Mouse (Mus musculus) stomach, embryonic 15.5 days (tissue): ENCODE measurements around the gene Ifngr2. TPM values are rescaled to one million over a fixed set of nuclear protein-coding genes. Genes with fewer than 3 reads are reported as not detected.

Source experiments
- ATAC-seq: fragments of 200-750 bp; cut with Nextera tagmentation; 2 replicates; pipeline ENCODE4 v1.8.0; 2017; ENCODE audit warnings: low read depth, moderate number of reproducible peaks, moderate TSS enrichment; ENCODE audit not compliant: insufficient read depth, low FRiP score
- H3K27ac ChIP-seq: fragments of 300-500 bp; sonication (generic); 2 replicates; pipeline ENCODE4 v1.5.1; 2015; ENCODE audit warnings: mild to moderate bottlenecking, inconsistent platforms
- H3K27me3 ChIP-seq: fragments of 300-500 bp; sonication (generic); replicated peaks from 2 replicates; pipeline ENCODE4 v1.6.1; 2015; ENCODE audit warnings: inconsistent platforms
- H3K36me3 ChIP-seq: fragments of 300-500 bp; sonication (generic); 2 replicates; pipeline ENCODE4 v1.6.1; 2015; ENCODE audit warnings: inconsistent platforms
- H3K4me1 ChIP-seq: fragments of 300-500 bp; sonication (generic); 2 replicates; pipeline ENCODE4 v1.6.1; 2015; ENCODE audit warnings: inconsistent platforms
- H3K4me2 ChIP-seq: fragments of 300-500 bp; sonication (generic); 2 replicates; pipeline ENCODE4 v1.6.1; 2015; ENCODE audit warnings: mild to moderate bottlenecking, inconsistent platforms
- H3K4me3 ChIP-seq: fragments of 300-500 bp; sonication (generic); replicated peaks from 2 replicates; pipeline ENCODE4 v1.5.1; 2015; ENCODE audit warnings: inconsistent platforms
- H3K9ac ChIP-seq: fragments of 300-500 bp; sonication (generic); 2 replicates; pipeline ENCODE4 v1.6.1; 2015; ENCODE audit warnings: inconsistent platforms
- H3K9me3 ChIP-seq: fragments of 300-500 bp; sonication (generic); 2 replicates; pipeline ENCODE4 v1.6.1; 2016; ENCODE audit warnings: inconsistent platforms
- WGBS: fragments of 180-500 bp; shearing (Covaris S2); methylation state at CpG from one replicate; pipeline ENCODE4 v1.1.7; 2015; 5-methylcytosine and 5-hydroxymethylcytosine counted together
- polyA plus RNA-seq: library from polyadenylated mRNA; unstranded; fragments of >200 nt; fragmentation: Nextera tagmentation; extraction: Ambion mirVana; gene quantifications from 2 replicates; pipeline ENCODE4 v1.2.1, GENCODE M21; 2015

Ifngr2 gene
- polyA plus RNA-seq, 1 experiment from 2014 or later = 49.3 TPM

DNA sequence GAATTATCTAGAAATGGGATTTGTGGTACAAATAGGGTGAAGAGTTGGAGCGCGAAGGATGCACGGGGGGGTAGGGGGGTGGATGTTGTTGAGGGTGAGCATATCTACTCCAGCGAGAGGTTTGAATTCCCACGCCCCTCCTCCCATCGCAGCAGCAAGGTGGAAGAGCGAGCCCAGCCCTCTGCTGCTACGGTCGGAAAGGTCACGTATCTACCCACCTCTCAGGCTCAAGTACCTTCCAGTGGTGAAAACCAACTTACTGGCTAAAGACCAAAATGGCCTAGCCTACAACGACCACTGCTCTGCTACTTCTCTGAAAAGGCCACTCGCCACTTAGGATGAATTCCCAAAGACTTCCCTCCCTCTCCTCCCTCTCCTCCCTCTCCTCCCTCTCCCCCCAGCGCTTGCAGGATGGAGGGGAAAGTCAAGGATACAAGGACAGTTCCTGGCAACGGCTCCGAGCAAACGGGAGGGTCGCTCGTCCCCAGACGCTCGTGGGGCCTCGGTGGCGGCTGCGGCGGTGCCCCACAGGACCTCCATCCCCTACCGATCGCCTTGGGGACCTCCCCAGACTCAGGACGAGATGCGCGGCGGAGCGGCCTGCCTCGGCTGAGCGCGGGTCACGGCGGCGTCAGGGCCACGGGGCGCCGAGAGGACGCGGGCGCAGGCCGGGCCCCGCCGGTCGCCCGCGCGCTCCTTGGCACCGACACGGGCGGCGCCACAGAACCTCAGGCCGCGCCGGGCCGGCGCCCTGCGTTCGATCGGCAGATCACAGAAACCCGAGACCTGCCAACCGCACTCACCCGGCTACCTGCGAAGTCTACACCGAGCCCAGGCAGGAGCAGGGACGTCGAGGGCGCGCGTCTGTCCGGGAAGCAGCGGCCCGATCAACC lies 50.2 kb downstream of the Ifngr2 start:
- peak overlapping the region; percentile 50 for H3K9ac ChIP-seq
- H3K27me3 ChIP-seq = no peaks in the 10 kb centered on the region
- H3K4me2 ChIP-seq = peak overlapping the region; percentile 88
- H3K9me3 ChIP-seq = no peaks in the 10 kb centered on the region
- H3K4me3 ChIP-seq = peak overlapping the region; percentile 80
- ATAC-seq = no peak; the same call in 1 of the 2 replicates
- no peaks in the 10 kb centered on the region for H3K4me1 ChIP-seq
- H3K27ac ChIP-seq = 0 out of 2 replicates have a peak overlapping the region, but pooled peaks have one; percentile 18
- under 1% methylated on average over 70 of the region's 75 CpGs for WGBS
- H3K36me3 ChIP-seq = no peaks in the 10 kb centered on the region

DNA sequence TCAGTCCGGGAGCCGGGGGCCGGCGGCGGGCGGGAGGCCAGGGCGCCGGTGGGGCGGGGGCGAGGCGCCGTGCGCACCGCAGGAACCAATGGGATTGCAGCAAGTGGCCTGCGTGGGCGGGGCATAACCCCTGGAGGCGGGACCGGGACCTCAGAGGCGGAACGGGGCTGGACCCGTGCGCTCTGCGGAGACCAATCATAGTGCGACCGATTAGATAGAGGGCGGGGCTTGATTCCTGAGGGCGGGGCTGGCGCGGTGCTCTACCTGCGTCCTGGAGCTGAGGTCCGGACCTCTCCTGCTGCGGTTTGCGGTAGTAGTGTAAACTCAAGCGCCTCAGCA lies 50.8 kb downstream of the Ifngr2 start, which contains the start of gene Tmem50b:
TSS of gene Tmem50b (minus strand) at position 129 of the 339 bp plus-strand sequence.
- Histone ChIP-seq H3K4me3 (peak within 1 kb of the TSS; percentile 80), H3K4me2 (peak within 1 kb of the TSS; percentile 88), H3K27me3 (no peaks in the 10 kb centered on the region), H3K9ac (peak within 1 kb of the TSS; percentile 50), H3K27ac (0 out of 2 replicates have a peak within 1 kb of the TSS, but pooled peaks have one; percentile 18), H3K4me1 (no peaks in the 10 kb centered on the region), H3K36me3 (no peaks in the 10 kb centered on the region), H3K9me3 (no peaks in the 10 kb centered on the region)
- peak; percentile 99 for ATAC-seq
- whole genome bisulfite sequencing = 1% methylated on average over 34 of the region's 34 CpGs

DNA sequence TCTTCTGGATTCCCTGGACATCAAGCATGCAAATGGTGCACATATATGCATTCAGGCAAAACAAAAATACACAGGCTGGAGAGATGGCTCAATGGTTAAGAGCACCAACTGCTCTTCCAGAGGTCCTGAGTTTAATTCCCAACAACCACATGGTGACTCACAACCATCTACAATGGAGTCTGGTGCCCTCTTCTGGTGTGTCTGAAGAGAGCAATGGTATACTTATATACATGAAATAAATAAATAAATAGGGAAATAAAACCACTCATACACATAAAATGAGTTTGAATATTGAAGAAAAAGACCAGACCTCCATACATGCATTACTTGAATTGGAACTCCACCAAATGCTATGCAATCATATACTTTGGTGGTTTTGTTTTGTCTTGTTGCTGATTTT lies 52.4 kb downstream of the Ifngr2 start:
- no peak overlapping the region for H3K4me2 ChIP-seq
- no peaks in the 10 kb centered on the region for H3K9me3 ChIP-seq
- no peaks in the 10 kb centered on the region for H3K36me3 ChIP-seq
- H3K27ac ChIP-seq = no peak overlapping the region
- no peak overlapping the region for H3K9ac ChIP-seq
- ATAC-seq = no peak
- H3K27me3 ChIP-seq = no peaks in the 10 kb centered on the region
- H3K4me1 ChIP-seq = no peaks in the 10 kb centered on the region
- H3K4me3 ChIP-seq = no peak overlapping the region

DNA sequence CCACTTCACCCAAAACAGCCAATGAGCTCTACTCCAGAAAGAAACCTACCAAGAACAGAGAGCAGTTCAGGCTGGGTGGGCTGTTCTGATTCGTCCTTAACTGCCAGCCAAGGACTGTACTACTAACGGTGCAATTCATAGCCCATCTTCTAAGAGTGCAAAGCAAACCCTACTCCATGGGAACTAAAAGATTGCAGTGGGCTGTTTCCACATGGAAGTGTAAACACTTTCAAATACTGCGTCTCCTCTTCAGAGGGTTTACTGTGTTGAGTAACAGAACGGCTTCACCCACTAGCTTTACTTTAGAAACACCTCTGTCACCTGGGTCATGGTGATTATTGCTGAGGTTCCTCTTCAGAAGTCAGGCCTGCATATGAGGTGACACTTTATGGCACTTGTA lies 54.2 kb downstream of the Ifngr2 start:
- no peak overlapping the region for H3K9ac ChIP-seq
- no peak overlapping the region for H3K27ac ChIP-seq
- no peaks in the 10 kb centered on the region for H3K36me3 ChIP-seq
- 39% methylated on average over 4 of the region's 4 CpGs for WGBS
- no peak for ATAC-seq
- H3K4me3 ChIP-seq = no peak overlapping the region
- no peaks in the 10 kb centered on the region for H3K9me3 ChIP-seq
- no peak overlapping the region for H3K4me2 ChIP-seq
- no peaks in the 10 kb centered on the region for H3K4me1 ChIP-seq
- no peaks in the 10 kb centered on the region for H3K27me3 ChIP-seq

DNA sequence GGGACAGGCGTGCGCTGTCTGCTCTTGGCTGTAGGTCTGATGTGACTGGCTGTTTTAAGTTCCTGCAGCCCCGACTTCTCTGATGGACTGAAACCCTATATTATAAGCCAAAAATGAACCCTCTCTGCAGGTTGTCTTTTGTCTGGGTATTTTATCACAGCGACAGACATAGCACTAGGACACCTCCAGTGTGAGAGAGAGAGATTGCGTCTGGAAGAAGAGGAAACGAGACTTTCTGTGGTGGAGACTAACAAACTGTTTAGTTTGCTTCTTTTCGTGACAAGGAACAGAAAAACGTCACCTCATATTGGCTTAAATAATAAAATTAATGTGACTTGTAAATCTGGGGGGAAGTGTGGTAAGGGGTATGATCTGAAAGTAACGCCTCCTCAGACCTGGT lies 54.8 kb downstream of the Ifngr2 start:
- no peak for ATAC-seq

DNA sequence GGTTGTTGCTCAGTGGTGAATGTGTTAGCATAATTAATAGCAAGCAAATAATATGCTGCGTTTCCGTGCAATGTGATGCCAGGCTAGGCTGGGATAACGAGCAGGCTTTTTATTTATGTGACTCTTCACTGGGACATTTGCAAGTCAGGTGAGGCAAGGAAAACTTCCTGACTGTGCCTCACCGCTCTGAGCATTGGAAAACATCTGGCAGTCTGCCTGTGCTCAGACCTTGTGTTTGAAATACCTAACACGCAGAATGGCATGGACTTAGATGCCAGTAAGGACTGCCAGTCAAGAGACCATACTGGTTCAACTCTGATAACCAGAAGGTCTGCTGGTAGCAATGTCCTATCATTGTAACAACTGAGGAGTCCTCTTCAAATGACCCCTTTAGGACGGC lies 58.3 kb downstream of the Ifngr2 start:
- Histone ChIP-seq H3K36me3 (no peaks in the 10 kb centered on the region), H3K9ac (no peak overlapping the region), H3K4me1 (no peaks in the 10 kb centered on the region), H3K9me3 (no peaks in the 10 kb centered on the region), H3K27ac (no peak overlapping the region), H3K4me2 (no peak overlapping the region), H3K4me3 (no peak overlapping the region), H3K27me3 (no peaks in the 10 kb centered on the region)
- WGBS = 82% methylated on average over 6 of the region's 6 CpGs
- ATAC-seq = no peak

More for the DNA sequence above, 54.8 kb downstream of the Ifngr2 start:
- Histone ChIP-seq H3K4me2 (no peak overlapping the region), H3K9me3 (no peaks in the 10 kb centered on the region), H3K27me3 (no peaks in the 10 kb centered on the region), H3K9ac (no peak overlapping the region), H3K27ac (no peak overlapping the region), H3K4me1 (no peaks in the 10 kb centered on the region), H3K4me3 (no peak overlapping the region), H3K36me3 (no peaks in the 10 kb centered on the region)
- WGBS = 44% methylated on average over 9 of the region's 9 CpGs

DNA sequence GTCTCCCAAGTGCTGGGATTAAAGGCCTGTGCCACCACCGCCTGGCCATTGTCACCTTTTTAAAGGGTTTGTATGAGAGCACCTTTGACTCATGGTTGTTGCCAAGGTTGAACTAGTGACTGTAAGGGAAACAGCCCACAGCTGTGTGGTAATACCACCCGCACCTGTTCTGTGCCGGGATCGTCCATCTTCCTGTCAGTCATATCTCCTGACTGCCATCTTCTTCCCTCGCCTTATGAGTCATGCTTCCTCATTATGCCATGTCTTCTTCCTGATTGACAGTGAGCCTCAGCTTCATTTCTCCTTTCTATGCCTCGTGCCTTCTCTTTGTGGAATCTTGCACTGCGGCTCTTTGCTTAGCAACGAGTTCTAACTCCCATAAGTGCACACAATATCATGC lies 60.1 kb downstream of the Ifngr2 start:
- Histone ChIP-seq H3K9me3 (no peaks in the 10 kb centered on the region), H3K4me2 (no peak overlapping the region), H3K4me3 (no peak overlapping the region), H3K36me3 (no peaks in the 10 kb centered on the region), H3K27ac (no peak overlapping the region), H3K4me1 (no peaks in the 10 kb centered on the region), H3K27me3 (no peaks in the 10 kb centered on the region), H3K9ac (no peak overlapping the region)
- no peak for ATAC-seq
- 80% methylated on average over 8 of the region's 8 CpGs for WGBS

DNA sequence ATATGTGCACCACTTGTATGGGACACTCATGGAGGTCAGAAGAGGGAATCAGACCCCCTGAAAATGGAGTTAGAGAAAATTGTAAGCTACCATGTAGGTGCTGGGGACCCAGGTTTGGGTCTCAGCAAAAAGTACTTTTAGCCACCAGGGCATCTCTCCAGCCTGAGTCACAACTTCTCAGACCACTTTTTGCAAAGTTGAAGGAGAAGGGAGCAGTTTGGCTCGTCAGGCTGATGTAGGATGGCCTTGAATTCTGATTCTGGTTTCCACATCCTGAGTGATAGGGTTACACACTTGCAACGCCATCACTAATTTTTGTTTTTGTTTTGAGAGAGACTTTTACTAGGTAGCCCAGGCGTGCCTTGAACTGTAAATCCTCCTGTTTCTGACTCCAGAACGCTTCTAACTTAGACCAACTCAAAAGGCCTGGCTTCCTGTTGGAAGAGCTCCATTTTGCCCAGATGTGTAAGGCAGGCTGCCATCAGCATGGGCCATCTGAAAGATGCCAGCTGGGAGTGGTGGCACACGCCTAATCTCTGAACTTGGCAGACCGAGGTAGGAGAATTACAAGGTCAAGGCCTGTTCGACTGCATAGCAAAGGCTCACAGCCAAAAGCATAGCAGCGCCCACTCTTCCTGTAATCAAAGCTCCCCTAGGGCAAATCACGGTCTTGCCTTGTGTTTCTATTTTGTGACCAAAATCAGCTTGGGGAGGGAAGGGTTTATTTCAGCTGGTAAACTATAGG lies 62.8 kb downstream of the Ifngr2 start:
- no peaks in the 10 kb centered on the region for H3K36me3 ChIP-seq
- H3K9me3 ChIP-seq = no peaks in the 10 kb centered on the region
- ATAC-seq = no peak
- H3K9ac ChIP-seq = no peak overlapping the region
- no peak overlapping the region for H3K4me3 ChIP-seq
- H3K4me1 ChIP-seq = no peaks in the 10 kb centered on the region
- 63% methylated on average over 9 of the region's 9 CpGs for WGBS
- H3K27ac ChIP-seq = no peak overlapping the region
- H3K4me2 ChIP-seq = no peak overlapping the region
- no peaks in the 10 kb centered on the region for H3K27me3 ChIP-seq

DNA sequence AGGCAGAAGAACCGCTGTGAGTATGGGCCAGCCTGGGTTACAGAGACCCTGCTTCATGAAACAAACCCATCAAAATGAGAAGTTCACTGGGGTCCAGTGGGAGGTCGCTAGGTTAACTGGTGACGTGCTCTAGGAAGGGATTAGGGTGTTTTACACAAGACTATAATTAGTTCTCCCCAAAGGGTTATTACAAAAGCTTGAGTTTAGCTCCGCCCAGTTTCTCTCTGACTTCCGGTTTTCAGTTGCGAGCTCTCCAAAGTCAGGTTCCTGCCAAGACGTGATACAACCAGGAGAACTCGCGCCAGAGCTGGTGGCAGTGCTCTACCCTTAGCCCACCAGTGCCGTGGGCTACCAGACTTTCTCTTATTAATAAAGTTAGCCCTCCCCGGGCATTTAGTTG lies 64.4 kb downstream of the Ifngr2 start:
- no peak overlapping the region for H3K9ac ChIP-seq
- H3K9me3 ChIP-seq = no peaks in the 10 kb centered on the region

DNA sequence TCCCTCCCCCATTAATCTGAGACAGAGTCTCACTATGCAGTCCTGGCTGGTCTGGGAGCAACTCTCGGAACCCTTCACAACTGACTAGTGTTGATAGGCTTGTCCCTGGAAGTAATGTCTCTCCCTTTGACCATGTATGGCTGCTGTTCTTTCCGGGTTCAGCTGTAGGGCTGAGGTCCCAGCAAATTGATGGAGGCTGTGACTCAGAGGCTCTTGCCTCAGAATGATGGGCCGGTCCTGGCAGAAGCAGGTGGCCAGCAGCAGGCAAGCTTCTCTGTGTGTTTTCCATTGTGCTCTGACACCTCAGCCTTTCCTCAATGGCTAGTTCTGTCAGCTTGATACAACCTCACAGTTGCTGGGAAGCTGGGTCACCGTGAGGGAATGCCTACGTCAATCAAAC lies 65.7 kb downstream of the Ifngr2 start:
- Histone ChIP-seq H3K27ac (no peak overlapping the region), H3K27me3 (no peaks in the 10 kb centered on the region), H3K9ac (no peak overlapping the region), H3K4me1 (no peaks in the 10 kb centered on the region), H3K36me3 (no peaks in the 10 kb centered on the region), H3K4me2 (no peak overlapping the region), H3K9me3 (no peaks in the 10 kb centered on the region), H3K4me3 (no peak overlapping the region)
- 60% methylated on average over 5 of the region's 5 CpGs for WGBS
- no peak for ATAC-seq

More for the DNA sequence above, 64.4 kb downstream of the Ifngr2 start:
- Histone ChIP-seq H3K4me2 (no peak overlapping the region), H3K4me1 (no peaks in the 10 kb centered on the region), H3K27me3 (no peaks in the 10 kb centered on the region), H3K27ac (no peak overlapping the region), H3K36me3 (no peaks in the 10 kb centered on the region), H3K4me3 (no peak overlapping the region)
- no peak for ATAC-seq
- 70% methylated on average over 11 of the region's 11 CpGs for WGBS

DNA sequence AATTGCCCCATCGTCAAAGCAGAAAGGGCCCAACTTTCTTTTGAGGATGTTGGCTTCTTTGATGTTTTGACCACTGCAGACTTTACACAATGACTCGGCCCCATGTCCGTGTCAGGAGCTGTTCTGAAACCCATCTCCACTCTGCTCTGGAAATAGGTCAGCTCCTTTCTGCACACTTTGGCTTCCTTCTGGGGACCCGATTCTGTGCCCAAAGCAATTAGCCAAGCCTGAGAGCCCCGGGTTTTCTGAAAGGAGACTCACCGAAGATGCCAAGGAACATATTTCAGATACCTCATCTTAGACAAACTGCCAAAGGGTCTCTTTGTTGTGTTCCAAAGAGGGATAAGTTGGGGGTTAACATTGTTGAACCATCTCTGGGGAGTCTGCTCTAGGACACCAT lies 67.7 kb downstream of the Ifngr2 start:
- no peaks in the 10 kb centered on the region for H3K9me3 ChIP-seq
- H3K4me2 ChIP-seq = no peak overlapping the region
- no peaks in the 10 kb centered on the region; the same call in 1 of the 2 replicates for H3K4me1 ChIP-seq
- no peak overlapping the region for H3K9ac ChIP-seq
- H3K36me3 ChIP-seq = no peaks in the 10 kb centered on the region
- 77% methylated on average over 6 of the region's 6 CpGs for WGBS
- no peak overlapping the region for H3K4me3 ChIP-seq
- no peaks in the 10 kb centered on the region for H3K27me3 ChIP-seq
- no peak overlapping the region for H3K27ac ChIP-seq
- no peak for ATAC-seq
